Mouse (Mus musculus): ENCODE measurements at regions not wholly inside any gene's neighbourhood (a gene's known extent, or its start where the extent isn't known, plus 50 kb on each side); places are given as distances from the start of the nearest gene placed in this dataset.

DNA sequence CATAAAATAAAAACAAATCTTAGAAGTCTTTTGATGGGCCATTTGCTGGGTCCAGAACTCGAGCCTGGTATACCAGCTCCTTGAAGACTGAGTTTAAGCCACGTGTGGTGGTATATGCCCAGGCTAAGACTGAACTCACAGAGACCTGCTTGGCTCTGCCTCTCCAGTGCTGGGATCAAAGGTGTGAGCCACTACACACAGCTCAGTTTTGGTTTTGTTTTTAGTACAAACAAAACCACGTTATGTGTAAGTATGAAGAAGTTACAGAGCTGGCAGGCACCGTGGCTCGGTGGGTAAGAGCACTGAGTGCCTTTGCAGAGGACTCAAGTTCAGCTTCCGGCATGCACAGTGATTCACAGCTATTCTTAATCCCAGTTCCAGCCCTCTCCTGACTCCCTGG lies 75.6 kb downstream of the Wdr5 start:
- DNase-seq (ENCODE audit: low spot score), result no peak

- DNase-seq (ENCODE audit: low spot score), result no peak
Measured at GRCm38 (mm10) chr2:27591668-27592067, 76.7 kb downstream of the Wdr5 start.

DNA sequence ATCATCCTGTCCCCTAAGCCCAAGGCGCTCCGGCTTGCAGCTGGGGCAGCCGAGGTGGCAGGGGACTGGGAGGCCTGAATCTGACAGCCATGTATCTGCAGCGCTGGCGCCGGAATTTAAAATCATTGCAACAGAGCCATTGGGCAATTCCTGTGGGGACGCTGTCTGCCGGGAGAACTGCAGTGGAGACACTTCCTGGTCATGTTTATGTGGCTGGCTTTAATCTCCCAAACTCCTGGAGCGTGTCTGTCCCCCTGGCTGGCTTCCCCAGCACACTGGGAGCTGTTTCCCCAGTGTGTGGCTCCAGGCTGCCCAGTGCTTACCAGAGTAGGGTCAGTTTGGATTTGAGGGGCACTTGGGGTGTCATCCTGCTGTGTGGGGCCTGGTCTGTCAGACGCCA lies 78.4 kb downstream of the Wdr5 start:
- DNase-seq (ENCODE audit: low spot score), result peak; percentile 35

DNA sequence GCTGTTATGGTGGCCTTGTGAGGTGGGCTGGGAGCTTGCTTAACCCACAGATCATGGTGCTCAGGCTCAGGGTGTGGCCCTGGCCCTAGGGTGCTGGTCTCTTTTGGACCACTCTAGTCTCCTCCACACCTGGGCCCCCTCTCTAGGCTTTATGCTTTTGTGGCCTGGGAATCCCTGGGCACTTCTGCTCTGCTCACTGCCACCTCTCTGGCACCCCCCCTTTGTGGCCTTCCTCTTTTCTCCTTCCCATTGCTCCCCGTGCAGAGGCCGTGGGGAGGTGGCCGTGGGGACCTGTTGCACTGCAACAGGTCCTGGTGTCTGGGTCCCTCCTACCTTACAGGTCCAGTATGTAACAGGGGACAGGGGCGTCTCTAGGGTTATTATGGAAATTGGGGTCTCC lies 80.3 kb downstream of the Wdr5 start:
- DNase-seq (ENCODE audit: low spot score), result no peak

GRCm38 (mm10) chr2:27596217-27596616 lies 80.0 kb upstream of the Rxra start:
- DNase-seq (ENCODE audit: low spot score), result no peak

GRCm38 (mm10) chr2:27596966-27597365 lies 79.3 kb upstream of the Rxra start:
- DNase-seq (ENCODE audit: low spot score), result no peak

- no peak for DNase-seq (ENCODE audit: low spot score)
Measured at GRCm38 (mm10) chr2:27597901-27598300, 78.3 kb upstream of the Rxra start.

DNA sequence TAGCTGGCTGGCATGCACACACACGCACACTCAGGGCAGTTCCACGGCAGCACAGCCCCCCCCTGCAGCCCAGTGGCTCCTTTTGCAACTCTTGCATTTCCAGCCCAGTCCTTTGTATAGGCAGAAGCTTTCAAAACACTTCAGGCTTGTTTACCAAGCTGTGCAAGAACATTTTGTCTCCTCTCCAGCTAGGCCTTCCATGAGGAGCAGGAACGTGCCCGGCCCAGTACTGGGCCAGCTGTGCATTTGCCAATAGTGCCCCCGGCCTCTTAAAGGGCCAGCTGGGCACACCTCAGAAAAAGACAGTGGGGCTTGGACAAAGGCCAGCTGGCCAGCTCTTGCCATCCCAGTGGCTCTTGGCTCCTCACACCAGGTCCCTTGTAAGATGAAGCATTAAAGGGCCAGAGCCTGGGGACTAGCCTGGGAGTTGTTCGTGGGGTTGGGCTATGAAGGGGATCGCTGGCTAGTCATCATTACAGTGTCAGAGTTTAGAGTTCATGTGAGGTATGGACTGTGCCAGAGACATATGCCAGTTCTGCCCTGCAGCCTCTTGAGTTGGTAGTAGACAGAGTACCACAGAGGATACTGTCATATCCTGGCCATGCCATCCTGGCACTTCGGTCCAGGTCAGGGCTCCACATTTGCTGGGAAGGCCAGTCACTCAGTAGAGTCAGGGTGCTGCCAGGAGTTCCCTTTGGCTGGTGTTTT lies 77.0 kb upstream of the Rxra start:
- no peak for DNase-seq (ENCODE audit: low spot score)

GRCm38 (mm10) chr2:27599769-27600167 lies 76.5 kb upstream of the Rxra start:
- DNase-seq (ENCODE audit: low spot score), result no peak

GRCm38 (mm10) chr2:27603333-27603732 lies 72.9 kb upstream of the Rxra start:
- no peak for DNase-seq (ENCODE audit: low spot score)

DNA sequence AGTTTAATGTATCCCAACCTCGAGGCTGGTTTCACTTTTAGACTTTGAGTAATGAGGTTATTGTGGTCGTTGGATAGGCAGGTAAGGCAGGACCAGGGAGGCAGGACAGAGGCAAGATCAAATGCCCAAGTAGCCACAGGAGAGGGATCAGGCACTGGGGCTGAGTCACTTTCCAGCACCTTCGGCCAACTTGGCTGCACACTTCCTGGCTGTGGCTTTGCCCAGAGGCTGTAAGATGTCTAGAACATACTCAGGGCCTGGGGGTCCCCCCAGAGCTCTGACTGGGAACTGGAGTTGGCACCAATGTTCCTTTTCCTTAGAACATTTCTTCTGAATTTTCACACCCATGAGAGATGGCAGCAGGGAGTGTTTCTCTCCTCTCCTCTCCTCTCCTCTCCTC lies 71.7 kb upstream of the Rxra start:
- DNase-seq (ENCODE audit: low spot score), result no peak

DNA sequence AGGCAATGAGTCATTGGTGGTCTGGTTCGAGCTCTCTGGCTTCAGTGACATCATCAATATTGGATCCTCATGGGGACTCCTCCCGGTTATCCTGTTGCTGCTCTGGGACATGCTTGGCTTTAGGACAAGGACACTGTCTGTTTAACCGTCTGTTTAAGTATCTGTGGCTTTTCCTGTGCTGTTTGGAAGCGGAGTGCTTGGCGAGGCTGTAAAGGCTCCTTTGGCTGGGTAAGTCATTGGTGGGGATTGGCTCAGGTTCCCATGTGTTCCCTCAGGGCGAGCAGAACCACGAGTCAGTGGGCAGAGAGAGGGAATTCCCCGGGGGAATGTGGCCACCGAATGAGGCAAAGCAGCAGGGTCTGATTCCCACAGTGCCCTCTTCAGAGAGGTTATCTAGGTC lies 69.4 kb upstream of the Rxra start:
- DNase-seq (ENCODE audit: low spot score), result no peak

DNA sequence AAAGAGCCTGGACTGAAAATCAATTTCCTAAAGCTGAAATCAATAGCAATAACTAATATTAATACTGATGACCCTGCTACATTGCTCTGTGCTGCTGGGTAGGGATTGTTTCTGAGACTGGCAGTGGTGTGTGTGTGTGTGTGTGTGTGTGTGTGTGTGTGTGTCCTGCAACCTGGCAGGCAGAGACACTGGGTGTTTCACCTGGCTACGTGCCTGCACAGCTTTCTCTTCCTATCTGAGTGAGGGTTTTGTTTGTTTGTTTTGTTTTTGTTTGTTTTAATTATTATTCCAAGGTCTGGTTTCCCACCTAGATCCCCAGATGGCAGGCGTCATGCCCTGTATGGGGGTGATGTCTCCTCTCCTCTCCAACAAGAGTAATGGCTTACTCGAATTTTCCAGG lies 54.5 kb upstream of the Rxra start:
- no peak for DNase-seq (ENCODE audit: low spot score)

GRCm38 (mm10) chr2:27624656-27625366 lies 51.4 kb upstream of the Rxra start:
- no peak for DNase-seq (ENCODE audit: low spot score)
